Mouse (Mus musculus) limb, embryonic 11.5 days (tissue): ENCODE results near the gene Jmjd8. TPM values are rescaled to one million over a fixed set of nuclear protein-coding genes. Genes with fewer than 3 reads are reported as not detected.
A peak's percentile ranks its signal among the peaks of the same experiment; 100 is the strongest.
"Not testable (repeated sequence)": the region's sequence is repeated elsewhere in the genome, so short reads cannot be mapped to it uniquely, and the experiment has no call there.

Experiments used
- ATAC-seq: fragments of 200-750 bp; cut with Nextera tagmentation; 2 replicates; pipeline ENCODE4 v1.8.0; 2017; ENCODE audit warnings: low read depth; ENCODE audit not compliant: insufficient number of reproducible peaks, low FRiP score, low TSS enrichment
- DNase-seq: peaks from one replicate; pipeline ENCODE4 v3.0.0-alpha.2; 2015; ENCODE audit warnings: low spot score
- H3K27ac ChIP-seq: fragments of 300-500 bp; sonication (generic); replicated peaks from 2 replicates; pipeline ENCODE4 v1.5.1; 2014; ENCODE audit warnings: low read depth, mild to moderate bottlenecking, low read length
- H3K27me3 ChIP-seq: fragments of 300-500 bp; sonication (generic); 2 replicates; pipeline ENCODE4 v1.6.1; 2014; ENCODE audit warnings: mild to moderate bottlenecking, low read length, mixed read lengths; ENCODE audit not compliant: control insufficient read depth, insufficient read depth
- H3K36me3 ChIP-seq: fragments of 300-500 bp; sonication (generic); 2 replicates; pipeline ENCODE4 v1.6.1; 2014; ENCODE audit warnings: mild to moderate bottlenecking, low read length, moderate library complexity, mixed read lengths; ENCODE audit not compliant: control insufficient read depth, insufficient read depth
- H3K4me1 ChIP-seq: fragments of 300-500 bp; sonication (generic); 2 replicates; pipeline ENCODE4 v1.6.1; 2014; ENCODE audit warnings: low read length, mixed read lengths; ENCODE audit not compliant: control insufficient read depth, insufficient read depth
- H3K4me2 ChIP-seq: fragments of 300-500 bp; sonication (generic); 2 replicates; pipeline ENCODE4 v1.6.1; 2014; ENCODE audit warnings: low read depth, mild to moderate bottlenecking, moderate library complexity; ENCODE audit not compliant: severe bottlenecking
- H3K4me3 ChIP-seq: fragments of 300-500 bp; sonication (generic); 2 replicates; pipeline ENCODE4 v1.5.1; 2014; ENCODE audit warnings: low read depth, low read length
- H3K9ac ChIP-seq: fragments of 300-500 bp; sonication (generic); 2 replicates; pipeline ENCODE4 v1.6.1; 2014; ENCODE audit warnings: mild to moderate bottlenecking, low read length
- H3K9me3 ChIP-seq: fragments of 300-500 bp; sonication (generic); 2 replicates; pipeline ENCODE4 v1.6.1; 2016; ENCODE audit warnings: low read length; ENCODE audit not compliant: control insufficient read depth
- WGBS: fragments of 180-500 bp; shearing (Covaris S2); extraction: QIAGEN DNeasy Blood & Tissue Kit; methylation state at CpG from one replicate; pipeline ENCODE4 v1.1.7; 2014; 5-methylcytosine and 5-hydroxymethylcytosine counted together
- polyA plus RNA-seq: library from polyadenylated mRNA; unstranded; fragments of >200 nt; fragmentation: Nextera tagmentation; extraction: Ambion mirVana; gene quantifications from 2 replicates; pipeline ENCODE4 v1.2.1, GENCODE M21; 2014

Gene Jmjd8
- polyA plus RNA-seq, 1 experiment from 2014 or later: 45.5 TPM

DNA sequence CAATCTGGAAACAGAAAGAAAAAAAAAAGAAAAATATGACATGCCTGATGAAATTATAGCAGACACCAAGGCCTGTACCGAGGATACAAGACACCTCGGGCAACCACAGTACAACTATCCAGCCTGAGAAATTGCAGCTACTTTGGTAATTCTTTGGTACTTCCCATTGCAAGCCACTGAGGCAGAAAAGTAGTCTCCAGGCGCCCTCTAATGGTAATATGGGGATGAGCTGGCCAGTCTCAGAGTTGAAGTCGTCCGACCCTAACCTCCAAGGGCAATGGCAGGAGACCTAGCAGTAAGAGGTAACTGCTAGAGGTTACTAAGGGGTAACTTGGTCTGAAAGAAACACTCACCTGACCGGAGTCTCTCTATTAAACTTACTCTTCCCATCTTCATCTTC, 27.6 kb upstream of the Jmjd8 start:
- 9% methylated on average over 6 of the region's 6 CpGs for WGBS
- H3K4me1 ChIP-seq: peaks cover 8% of the 10 kb centered on the region
- no peak overlapping the region for H3K4me2 ChIP-seq
- H3K27ac ChIP-seq: no peak overlapping the region
- DNase-seq: peak; percentile 76
- no peaks in the 10 kb centered on the region for H3K36me3 ChIP-seq
- 0 out of 2 replicates have a peak, but pooled peaks cover 2% of the 10 kb centered on the region for H3K27me3 ChIP-seq
- no peak overlapping the region for H3K4me3 ChIP-seq
- no peak for ATAC-seq
- no peaks in the 10 kb centered on the region for H3K9me3 ChIP-seq
- H3K9ac ChIP-seq: no peak overlapping the region

DNA sequence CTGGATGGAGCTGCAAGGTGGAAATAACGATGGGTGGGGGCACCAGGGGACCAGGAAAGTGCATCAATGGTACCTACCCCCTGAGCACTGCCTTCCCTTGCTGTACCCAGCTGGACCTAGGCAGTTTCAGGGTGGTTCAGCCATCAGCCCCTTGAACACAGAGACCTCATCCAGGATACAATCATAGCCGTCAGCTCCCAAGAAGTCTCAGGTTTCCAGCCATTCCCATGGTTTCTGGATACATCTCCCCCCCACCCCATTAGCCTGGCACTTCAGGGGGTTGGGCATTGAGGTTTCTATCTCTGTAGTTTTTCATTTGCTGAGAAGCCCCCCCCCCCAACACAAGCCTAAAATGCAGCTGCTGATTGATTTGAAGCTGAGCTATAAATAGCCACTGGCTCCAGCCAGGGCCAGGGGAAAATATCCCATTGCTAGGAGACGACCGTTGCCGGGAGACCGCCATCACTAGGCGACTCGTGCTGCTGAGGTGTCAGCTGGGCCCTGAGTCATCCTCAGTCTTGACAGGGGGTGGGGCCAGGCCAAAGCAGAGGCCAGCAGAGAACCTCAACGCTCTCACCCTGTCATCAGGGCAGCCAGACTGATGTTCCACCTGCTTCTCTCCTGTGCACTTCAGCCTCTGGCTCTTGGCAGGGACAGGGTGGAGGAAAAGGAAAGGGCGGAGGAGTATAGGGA, 25.7 kb upstream of the Jmjd8 start:
- ATAC-seq (no peak), DNase-seq (no peak)
- Histone ChIP-seq H3K4me2 (no peak overlapping the region), H3K9me3 (no peaks in the 10 kb centered on the region), H3K36me3 (no peaks in the 10 kb centered on the region), H3K27ac (no peak overlapping the region), H3K9ac (peak overlapping the region; percentile 43; the same call in 1 of the 2 replicates), H3K4me1 (no peaks in the 10 kb centered on the region), H3K27me3 (peaks cover 4% of the 10 kb centered on the region), H3K4me3 (no peak overlapping the region)
- WGBS: 14% methylated on average over 10 of the region's 10 CpGs

DNA sequence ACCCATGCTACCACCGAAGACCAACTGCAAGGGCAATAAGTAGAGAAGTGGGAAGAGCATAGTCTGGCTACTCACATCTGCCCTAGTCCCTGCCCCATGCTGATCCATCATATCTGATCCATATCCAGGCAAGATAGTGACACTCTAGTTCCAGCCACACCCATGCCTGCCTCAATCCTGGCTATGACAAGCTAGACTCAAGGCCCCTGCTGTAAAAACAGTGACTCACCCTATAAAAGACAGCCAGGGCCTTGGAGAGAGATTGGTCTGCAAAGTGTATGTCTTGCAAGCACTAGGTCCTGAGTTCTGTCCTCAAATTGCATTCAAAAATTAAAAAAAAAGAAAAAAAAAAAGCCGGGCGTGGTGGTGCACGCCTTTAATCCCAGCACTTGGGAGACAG, 22.2 kb upstream of the Jmjd8 start:
- WGBS: 82% methylated on average over 4 of the region's 4 CpGs
- 0 out of 2 replicates have a peak, but pooled peaks cover 2% of the 10 kb centered on the region for H3K4me1 ChIP-seq

DNA sequence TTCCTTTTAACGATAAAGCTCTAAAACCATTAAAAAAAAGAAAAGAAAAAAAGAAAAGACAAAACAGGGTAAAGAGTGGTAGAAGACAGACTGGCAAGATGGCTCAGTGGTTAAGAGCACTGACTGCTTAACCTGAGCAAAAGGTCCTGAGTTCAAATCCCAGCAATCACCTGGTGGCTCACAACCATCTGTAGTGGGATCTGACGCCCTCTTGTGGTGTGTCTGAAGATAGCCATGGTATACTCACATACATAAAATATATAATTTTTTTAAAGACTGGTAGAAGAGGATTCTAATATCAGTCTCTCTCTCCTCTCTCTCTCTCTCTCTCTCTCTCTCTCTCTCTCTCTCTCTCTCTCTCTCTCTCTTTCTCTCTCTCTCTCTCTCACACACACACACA, 21.2 kb upstream of the Jmjd8 start:
- not testable (repeated sequence) for H3K4me1 ChIP-seq, H3K4me2 ChIP-seq, H3K4me3 ChIP-seq, ATAC-seq, H3K9ac ChIP-seq, H3K27ac ChIP-seq, DNase-seq, H3K9me3 ChIP-seq, H3K36me3 ChIP-seq
- peaks cover 33% of the 10 kb centered on the region for H3K27me3 ChIP-seq
- WGBS: 47% methylated on average over 2 of the region's 2 CpGs

More for the DNA sequence above, 22.2 kb upstream of the Jmjd8 start:
- no peak for ATAC-seq
- Histone ChIP-seq H3K27me3 (peaks cover 35% of the 10 kb centered on the region), H3K27ac (no peak overlapping the region), H3K9me3 (no peaks in the 10 kb centered on the region), H3K36me3 (no peaks in the 10 kb centered on the region), H3K9ac (no peak overlapping the region), H3K4me2 (no peak overlapping the region), H3K4me3 (no peak overlapping the region)
- no peak for DNase-seq

DNA sequence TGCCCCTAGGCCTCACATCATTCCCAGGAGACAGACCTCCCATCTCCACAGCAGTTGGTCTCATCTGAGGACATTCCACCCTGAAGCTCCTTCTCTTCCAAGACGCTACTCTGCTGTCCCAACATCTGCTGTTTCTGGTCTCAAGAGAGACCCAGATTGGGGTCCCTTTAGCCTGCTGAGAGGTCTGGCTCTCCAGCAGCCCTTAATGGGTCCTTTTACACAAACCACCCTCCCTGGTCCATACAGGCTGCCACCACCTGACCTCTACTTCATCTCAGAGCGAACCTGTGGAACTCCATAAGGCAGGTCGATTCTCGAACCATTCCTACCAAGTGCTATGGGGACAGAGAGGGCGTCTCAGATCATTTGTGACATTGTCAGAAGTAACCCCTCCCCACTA, 20.6 kb upstream of the Jmjd8 start:
- no peaks in the 10 kb centered on the region for H3K36me3 ChIP-seq
- 0 out of 2 replicates have a peak, but pooled peaks cover 2% of the 10 kb centered on the region for H3K4me1 ChIP-seq
- peak overlapping the region; percentile 68; the same call in 1 of the 2 replicates for H3K4me3 ChIP-seq
- H3K27ac ChIP-seq: no peak overlapping the region
- H3K4me2 ChIP-seq: peak overlapping the region; percentile 97
- 40% methylated on average over 5 of the region's 5 CpGs for WGBS
- no peak overlapping the region for H3K9ac ChIP-seq
- H3K9me3 ChIP-seq: no peaks in the 10 kb centered on the region
- peaks cover 33% of the 10 kb centered on the region for H3K27me3 ChIP-seq
- no peak for ATAC-seq
- no peak for DNase-seq

DNA sequence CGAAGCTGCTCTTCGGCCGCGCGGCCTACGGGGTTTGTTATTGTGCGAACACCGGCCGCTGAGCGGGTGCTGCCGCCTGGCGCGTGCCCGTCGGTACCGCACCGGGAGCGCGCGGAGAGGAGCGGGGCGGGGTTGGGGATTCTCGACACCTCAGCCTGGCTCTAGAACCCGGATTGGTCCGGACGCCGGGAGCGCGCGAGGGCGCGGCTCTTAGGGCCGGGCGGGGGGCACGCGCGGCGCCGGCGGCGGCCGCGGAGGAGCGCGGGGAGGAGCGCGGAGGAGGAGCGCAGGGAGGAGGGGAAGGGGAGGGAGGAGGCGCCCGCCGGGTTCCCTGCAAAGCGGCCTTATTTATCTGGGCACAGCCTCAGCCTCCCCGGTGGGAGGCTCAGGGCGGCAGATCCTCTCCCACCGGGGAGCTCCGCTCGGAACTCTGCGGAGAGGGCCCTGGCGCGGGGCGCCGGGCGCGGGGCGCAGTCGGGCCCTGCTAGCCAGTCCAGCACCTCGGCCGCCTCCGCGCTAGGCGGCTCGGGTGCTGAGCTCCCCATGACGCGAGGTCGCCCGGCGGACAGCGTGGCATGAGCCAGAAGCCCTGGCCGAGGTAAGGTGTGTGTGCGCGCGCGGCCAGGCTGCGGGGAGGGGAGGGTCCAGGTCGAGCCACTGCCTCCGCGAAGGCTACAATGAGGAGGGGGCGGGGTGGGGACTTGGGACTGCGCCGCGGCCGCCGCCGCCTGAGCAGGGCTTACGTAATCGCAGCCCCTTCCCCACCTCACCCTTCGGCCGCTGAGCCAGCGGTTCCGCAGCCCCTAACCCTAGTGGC, 19.7 kb upstream of the Jmjd8 start, which contains the start of gene Fbxl16:
Fbxl16 (plus strand) TSS at position 297 of the 817 bp plus-strand sequence.
- H3K4me1 ChIP-seq: 0 out of 2 replicates have a peak, but pooled peaks cover 2% of the 10 kb centered on the region
- H3K27me3 ChIP-seq: peaks cover 36% of the 10 kb centered on the region
- ATAC-seq (peak; percentile 60; the same call in 1 of the 2 replicates), DNase-seq (peak; percentile 80)
- 0% methylated on average over 72 of the region's 100 CpGs for WGBS
- H3K36me3 ChIP-seq: no peaks in the 10 kb centered on the region
- H3K4me2 ChIP-seq: peak within 1 kb of the TSS; percentile 97
- no peaks in the 10 kb centered on the region for H3K9me3 ChIP-seq
- H3K9ac ChIP-seq: peak within 1 kb of the TSS; percentile 64
- peak within 1 kb of the TSS; percentile 68 for H3K4me3 ChIP-seq
- H3K27ac ChIP-seq: no peak within 1 kb of the TSS

DNA sequence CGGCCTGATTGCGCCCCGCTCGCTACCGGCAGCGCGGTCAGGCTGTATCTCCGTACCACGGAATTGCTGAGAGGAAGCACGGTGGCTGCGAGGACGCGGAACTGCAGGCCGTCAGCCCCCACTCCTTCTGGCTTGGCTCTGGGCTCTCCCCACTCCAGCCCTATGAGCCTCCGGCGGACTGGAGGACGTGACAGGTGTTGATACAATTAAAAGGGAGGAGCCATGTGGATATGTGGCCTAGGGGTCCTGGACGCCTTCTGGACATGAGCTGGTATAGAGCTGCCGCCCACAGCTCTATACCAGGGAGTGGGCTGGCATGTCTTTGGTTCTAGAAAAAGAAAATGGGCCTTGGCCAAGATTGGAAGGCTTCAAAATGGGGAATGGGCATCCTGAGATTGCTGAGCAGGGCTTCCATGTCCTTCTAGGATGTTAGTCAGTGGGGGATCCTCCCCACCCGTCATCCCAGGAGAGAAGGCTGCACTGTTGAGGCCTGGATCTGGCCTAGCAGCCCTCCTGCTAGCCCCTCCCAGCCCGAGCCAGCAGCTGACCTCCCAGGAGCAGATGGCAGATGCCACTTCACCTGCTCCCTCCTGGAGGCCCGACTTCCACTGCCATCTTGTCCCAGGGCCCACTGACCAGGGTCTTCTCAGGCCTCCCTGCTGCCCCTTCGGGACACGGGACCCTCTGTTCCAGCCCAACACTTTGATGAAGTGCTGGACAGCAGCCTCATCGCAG, 18.9 kb upstream of the Jmjd8 start:
- peak; percentile 14; the same call in 1 of the 2 replicates for ATAC-seq
- peak overlapping the region; percentile 97 for H3K4me2 ChIP-seq
- H3K27me3 ChIP-seq: peaks cover 36% of the 10 kb centered on the region
- DNase-seq: no peak
- WGBS: 11% methylated on average over 25 of the region's 25 CpGs
- peak overlapping the region; percentile 68 for H3K4me3 ChIP-seq
- 0 out of 2 replicates have a peak, but pooled peaks cover 2% of the 10 kb centered on the region for H3K4me1 ChIP-seq
- no peaks in the 10 kb centered on the region for H3K36me3 ChIP-seq
- H3K9me3 ChIP-seq: no peaks in the 10 kb centered on the region
- H3K9ac ChIP-seq: peak overlapping the region; percentile 64; the same call in 1 of the 2 replicates
- H3K27ac ChIP-seq: no peak overlapping the region

DNA sequence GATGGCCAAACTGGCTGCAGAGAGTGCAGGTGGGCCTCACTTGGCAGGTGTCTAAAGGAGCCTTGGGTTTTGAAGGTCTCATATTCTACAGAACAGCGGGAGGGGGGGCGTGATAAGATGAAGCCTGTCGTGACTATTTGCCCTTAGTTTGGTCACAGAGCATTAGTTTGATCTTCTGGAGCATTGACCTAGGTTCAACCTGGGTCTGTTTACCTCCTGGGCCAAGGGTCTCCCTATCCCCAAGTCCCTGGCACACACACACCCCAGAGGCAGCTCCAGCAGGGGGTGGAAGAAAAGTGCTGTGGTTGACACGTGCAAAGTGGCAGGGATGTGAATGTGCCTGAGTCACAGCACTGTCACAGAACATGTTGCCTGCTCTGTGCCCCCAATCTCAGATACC, 17.8 kb upstream of the Jmjd8 start:
- WGBS: 76% methylated on average over 4 of the region's 4 CpGs
- Histone ChIP-seq H3K9me3 (no peaks in the 10 kb centered on the region), H3K36me3 (no peaks in the 10 kb centered on the region), H3K4me2 (no peak overlapping the region), H3K9ac (no peak overlapping the region), H3K27ac (no peak overlapping the region), H3K27me3 (peaks cover 36% of the 10 kb centered on the region), H3K4me1 (0 out of 2 replicates have a peak, but pooled peaks cover 2% of the 10 kb centered on the region), H3K4me3 (no peak overlapping the region)
- DNase-seq (no peak), ATAC-seq (no peak)
